Mouse (Mus musculus) bone marrow, adult 2 months (tissue): ENCODE results near the gene Klhl25.

ENCODE experiments used
- CTCF ChIP-seq: fragments of 200-500 bp; IDR thresholded peaks from 2 replicates; pipeline ENCODE4 v1.5.1; 2011; ENCODE audit warnings: low read length, control low read depth; ENCODE audit not compliant: control insufficient read depth, insufficient read depth
- POLR2A ChIP-seq: fragments of 200-500 bp; IDR thresholded peaks from 2 replicates; pipeline ENCODE4 v1.6.1; 2011; ENCODE audit warnings: low read depth, mild to moderate bottlenecking, control low read depth, low read length, borderline replicate concordance; ENCODE audit not compliant: control insufficient read depth

- TF ChIP-seq POLR2A, result no peak
- TF ChIP-seq CTCF, result no peak
These were observed 57.0 kb downstream of the Klhl25 start for GRCm38 (mm10) chr7:75905145-75905544.
